Mouse (Mus musculus) bone marrow macrophage, adult 2 months (primary cell): ENCODE results near the gene Fyco1. TPM values are rescaled to one million over a fixed set of nuclear protein-coding genes. Genes with fewer than 3 reads are reported as not detected.

Experiments used
- H3K27ac ChIP-seq: 2 replicates; pipeline ENCODE4 v1.5.1; 2012; ENCODE audit warnings: low read depth, low read length; ENCODE audit not compliant: insufficient read depth
- H3K4me1 ChIP-seq: 2 replicates; pipeline ENCODE4 v1.6.1; 2012; ENCODE audit warnings: low read length; ENCODE audit not compliant: control insufficient read depth, insufficient read depth
- H3K4me3 ChIP-seq: 2 replicates; pipeline ENCODE4 v1.5.1; 2012; ENCODE audit warnings: mild to moderate bottlenecking, low read length, moderate library complexity; ENCODE audit not compliant: insufficient read depth
- CTCF ChIP-seq: IDR thresholded peaks from 2 replicates; pipeline ENCODE4 v1.5.1; 2012; ENCODE audit warnings: low read depth, mild to moderate bottlenecking, low read length, moderate library complexity
- POLR2A ChIP-seq: IDR thresholded peaks from 2 replicates; pipeline ENCODE4 v1.6.1; 2012; ENCODE audit warnings: mild to moderate bottlenecking, low read depth, low read length, borderline replicate concordance
- polyA plus RNA-seq: library from polyadenylated mRNA; stranded (reverse); fragments of >200 nt; gene quantifications from 2 replicates; pipeline ENCODE4 v1.2.4, GENCODE M21; 2012; ENCODE audit not compliant: missing spikeins, insufficient read depth, insufficient read length

The Fyco1 gene
- polyA plus RNA-seq, 1 experiment = 16.2 TPM

DNA sequence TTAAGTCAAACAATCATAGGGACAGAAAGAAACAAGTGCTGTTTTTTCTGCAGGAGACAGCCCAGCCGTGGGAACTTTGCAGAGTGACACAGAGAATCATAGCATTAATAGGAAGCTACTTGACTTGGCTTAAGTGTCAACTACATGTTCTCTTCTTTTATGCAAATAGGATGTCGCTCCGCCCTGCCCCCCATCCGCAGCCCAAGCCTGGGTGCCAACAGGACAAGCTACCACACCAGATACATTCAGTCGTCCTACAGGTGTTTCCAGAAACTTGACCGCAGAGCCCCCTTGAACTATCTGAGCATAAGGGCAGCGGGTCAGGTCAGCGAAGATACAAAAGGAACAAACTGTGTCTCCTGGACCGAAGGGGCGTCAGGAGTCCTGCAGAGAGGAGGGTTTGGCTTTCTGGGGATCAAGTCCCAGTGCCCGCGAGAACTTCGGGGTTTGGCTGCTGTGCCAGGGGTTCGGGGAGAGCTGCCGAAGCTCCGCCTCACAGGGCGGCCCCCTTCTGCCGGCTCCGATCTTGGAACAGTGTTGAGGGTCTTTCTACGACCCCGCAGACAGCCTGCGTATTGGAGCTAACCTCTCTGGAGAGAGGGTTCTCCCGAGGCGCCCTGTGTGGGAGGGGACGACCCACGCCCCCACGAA lies 512 bp downstream of the Fyco1 start:
- Histone ChIP-seq H3K27ac (peak overlapping the region; percentile 93), H3K4me1 (peaks cover 37% of the 10 kb centered on the region), H3K4me3 (peak overlapping the region; percentile 78)
- TF ChIP-seq POLR2A (no peak), CTCF (no peak)

- peak overlapping the region; percentile 93 for H3K27ac ChIP-seq
- H3K4me3 ChIP-seq = peak overlapping the region; percentile 78
- TF ChIP-seq POLR2A = no peak
- TF ChIP-seq CTCF = no peak
- H3K4me1 ChIP-seq = peaks cover 36% of the 10 kb centered on the region
These were observed 1.0 kb downstream of the Fyco1 start for GRCm38 (mm10) chr9:123850705-123851061.

GRCm38 (mm10) chr9:123849976-123850695 lies 1.6 kb downstream of the Fyco1 start:
- H3K4me1 ChIP-seq = peaks cover 36% of the 10 kb centered on the region
- peak overlapping the region; percentile 93 for H3K27ac ChIP-seq
- peak overlapping the region; percentile 9 for H3K4me3 ChIP-seq
- TF ChIP-seq CTCF = no peak
- TF ChIP-seq POLR2A = no peak

- H3K4me1 ChIP-seq = peaks cover 28% of the 10 kb centered on the region
- H3K27ac ChIP-seq = no peak overlapping the region
- TF ChIP-seq CTCF = no peak
- no peak for TF ChIP-seq POLR2A
- H3K4me3 ChIP-seq = no peak overlapping the region
These were observed 5.2 kb downstream of the Fyco1 start for GRCm38 (mm10) chr9:123846490-123846889.

- Histone ChIP-seq H3K4me3 (no peak overlapping the region), H3K27ac (peak overlapping the region; percentile 37), H3K4me1 (peaks cover 30% of the 10 kb centered on the region)
- TF ChIP-seq CTCF (no peak), POLR2A (no peak)
These were observed 6.6 kb downstream of the Fyco1 start for GRCm38 (mm10) chr9:123845120-123845519.

- TF ChIP-seq CTCF = no peak
- no peak for TF ChIP-seq POLR2A
- no peak overlapping the region for H3K27ac ChIP-seq
These were observed 7.2 kb downstream of the Fyco1 start for GRCm38 (mm10) chr9:123844468-123844867.

GRCm38 (mm10) chr9:123840243-123840642 lies 11.5 kb downstream of the Fyco1 start:
- Histone ChIP-seq H3K4me3 (no peak overlapping the region), H3K4me1 (peaks cover 12% of the 10 kb centered on the region), H3K27ac (no peak overlapping the region)
- TF ChIP-seq CTCF (no peak), POLR2A (no peak)

More at GRCm38 (mm10) chr9:123844468-123844867, 7.2 kb downstream of the Fyco1 start:
- Histone ChIP-seq H3K4me1 (peaks cover 26% of the 10 kb centered on the region), H3K4me3 (no peak overlapping the region)

DNA sequence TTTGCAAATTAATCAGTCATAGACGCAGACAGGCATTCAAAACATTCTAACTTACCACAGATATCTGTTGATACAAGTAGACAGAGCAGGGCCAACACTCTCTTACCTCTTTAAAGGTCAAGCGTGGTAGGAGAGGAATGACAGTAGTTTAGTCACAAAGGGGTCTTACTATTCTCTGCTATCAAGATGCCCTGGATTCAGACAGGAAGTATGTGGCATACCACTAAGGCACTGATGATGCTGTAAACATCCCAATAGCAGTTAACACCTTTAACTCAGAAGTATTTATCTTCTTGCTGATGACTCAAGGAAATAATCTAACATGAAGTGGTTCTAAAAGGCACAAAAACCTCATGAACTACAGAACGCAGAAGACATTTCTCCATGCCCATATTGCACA lies 15.8 kb downstream of the Fyco1 start:
- H3K4me1 ChIP-seq = peaks cover 3% of the 10 kb centered on the region; the same call in 1 of the 2 replicates
- no peak for TF ChIP-seq POLR2A
- no peak for TF ChIP-seq CTCF
- H3K4me3 ChIP-seq = no peak overlapping the region
- H3K27ac ChIP-seq = no peak overlapping the region

- Histone ChIP-seq H3K4me1 (no peaks in the 10 kb centered on the region), H3K27ac (no peak overlapping the region), H3K4me3 (no peak overlapping the region)
- TF ChIP-seq CTCF (no peak), POLR2A (no peak)
These were observed 22.8 kb downstream of the Fyco1 start for GRCm38 (mm10) chr9:123828916-123829315.

- Histone ChIP-seq H3K4me1 (no peaks in the 10 kb centered on the region), H3K27ac (no peak overlapping the region), H3K4me3 (no peak overlapping the region)
- no peak for TF ChIP-seq POLR2A
- no peak for TF ChIP-seq CTCF
These were observed 25.1 kb downstream of the Fyco1 start for GRCm38 (mm10) chr9:123826631-123827030.
